Mouse (Mus musculus) adrenal gland, adult 2 months (tissue): ENCODE results near the gene Clcn5. TPM values are rescaled to one million over a fixed set of nuclear protein-coding genes. Genes with fewer than 3 reads are reported as not detected.

ENCODE experiments used
- DNase-seq: peaks from one replicate; pipeline ENCODE4 v3.0.0; 2021
- long read RNA-seq: library from polyadenylated mRNA; stranded (forward); transcript quantifications from one replicate; pipeline ENCODE4 v2.0.0, GENCODE M21; 2021
- polyA plus RNA-seq: library from polyadenylated mRNA; depleted of rRNA; stranded (reverse); fragments of >200 nt; gene quantifications from 2 replicates; pipeline ENCODE4 v1.2.3, GENCODE M21; 2012; rRNA removed
- total RNA-seq, 2 experiments: library from RNA; stranded (reverse); gene quantifications; 2 replicates each; pipeline ENCODE4 v1.2.3; 2021

Gene Clcn5
- total RNA-seq (10 to 100 TPM; 26.7 to 29.8 TPM), polyA plus RNA-seq (3.2 and 3.4 TPM in 2 replicates)
- long read RNA-seq, full-length matches to known transcripts, result 1 of 1 reads
- long read RNA-seq, partial matches to known transcripts, result 0 of 1 reads
- long read RNA-seq, other reads (novel, unspliced or antisense), result 0 of 1 reads

GRCm38 (mm10) chrX:7319089-7319721 lies at the start of gene Clcn5:
Gene Clcn5 (minus strand): TSS chrX:7319358.
- DNase-seq, result peak; percentile 97

GRCm38 (mm10) chrX:7325455-7325854 lies 6.3 kb upstream of the Clcn5 start:
- no peak for DNase-seq

- peak; percentile 69 for DNase-seq
Observed at GRCm38 (mm10) chrX:7322288-7322687, 3.1 kb upstream of the Clcn5 start.

GRCm38 (mm10) chrX:7320571-7320970 lies 1.4 kb upstream of the Clcn5 start:
- no peak for DNase-seq

- no peak for DNase-seq
Observed at GRCm38 (mm10) chrX:7318551-7319025, 570 bp downstream of the Clcn5 start.

- no peak for DNase-seq
Observed at GRCm38 (mm10) chrX:7315115-7315514, 4.0 kb downstream of the Clcn5 start.

GRCm38 (mm10) chrX:7314645-7315044 lies 4.5 kb downstream of the Clcn5 start:
- DNase-seq, result no peak

GRCm38 (mm10) chrX:7308242-7308641 lies 10.9 kb downstream of the Clcn5 start:
- DNase-seq, result no peak

GRCm38 (mm10) chrX:7306861-7307260 lies 12.3 kb downstream of the Clcn5 start:
- DNase-seq, result no peak

GRCm38 (mm10) chrX:7292981-7293380 lies 26.2 kb downstream of the Clcn5 start:
- DNase-seq, result no peak

GRCm38 (mm10) chrX:7292151-7292768 lies 26.9 kb downstream of the Clcn5 start:
- no peak for DNase-seq

- no peak for DNase-seq
Observed at GRCm38 (mm10) chrX:7288976-7289375, 30.2 kb downstream of the Clcn5 start.

- no peak for DNase-seq
Observed at GRCm38 (mm10) chrX:7287051-7287734, 32.0 kb downstream of the Clcn5 start.

- no peak for DNase-seq
Observed at GRCm38 (mm10) chrX:7282636-7283035, 36.5 kb downstream of the Clcn5 start.

GRCm38 (mm10) chrX:7279722-7280121 lies 39.4 kb downstream of the Clcn5 start:
- DNase-seq, result no peak

- no peak for DNase-seq
Observed at GRCm38 (mm10) chrX:7276564-7276963, 42.6 kb downstream of the Clcn5 start.

- DNase-seq, result no peak
Observed at GRCm38 (mm10) chrX:7261149-7261548, 58.0 kb downstream of the Clcn5 start.

GRCm38 (mm10) chrX:7260400-7261113 lies 58.6 kb downstream of the Clcn5 start:
- DNase-seq, result no peak

- no peak for DNase-seq
Observed at GRCm38 (mm10) chrX:7259718-7260117, 59.4 kb downstream of the Clcn5 start.

- DNase-seq, result no peak
Observed at GRCm38 (mm10) chrX:7256022-7256421, 63.1 kb downstream of the Clcn5 start.

- DNase-seq, result no peak
Observed at GRCm38 (mm10) chrX:7204099-7204498, 115.1 kb downstream of the Clcn5 start.

GRCm38 (mm10) chrX:7203535-7203934 lies 115.6 kb downstream of the Clcn5 start:
- no peak for DNase-seq
